Mouse (Mus musculus): Measurements from ENCODE around the gene Lpcat1. TPM values are rescaled to one million over a fixed set of nuclear protein-coding genes. Genes with fewer than 3 reads are reported as not detected.

Gene Lpcat1
- polyA plus RNA-seq, 1 experiment from 2014 or later, result 15.9 TPM

Other genes with a start within 250 kb of the Lpcat1 start
- 40.3 and 44.3 TPM in 2 replicates for gene Irx4, start 206.7 kb upstream of the Lpcat1 start, polyA plus RNA-seq (2015; fragmentation: Nextera tagmentation; extraction: Ambion mirVana)
- 117 and 140 TPM in 2 replicates for gene Mrpl36, start 138.7 kb upstream of the Lpcat1 start, polyA plus RNA-seq (2015; fragmentation: Nextera tagmentation; extraction: Ambion mirVana)
- 637 and 761 TPM in 2 replicates for gene Ndufs6, start 138.7 kb upstream of the Lpcat1 start, polyA plus RNA-seq (2015; fragmentation: Nextera tagmentation; extraction: Ambion mirVana)
- 0.05 and 0.14 TPM in 2 replicates for gene Slc6a3, start 69.5 kb downstream of the Lpcat1 start, polyA plus RNA-seq (2015; fragmentation: Nextera tagmentation; extraction: Ambion mirVana)
- gene Clptm1l, start 136.8 kb downstream of the Lpcat1 start, polyA plus RNA-seq (2015; fragmentation: Nextera tagmentation; extraction: Ambion mirVana), result 83.4 and 112 TPM in 2 replicates
- gene Tert, start 159.7 kb downstream of the Lpcat1 start, polyA plus RNA-seq (2015; fragmentation: Nextera tagmentation; extraction: Ambion mirVana), result 1.4 and 2.9 TPM in 2 replicates
- not detected in 2 replicates for gene Slc6a18, start 210.8 kb downstream of the Lpcat1 start, polyA plus RNA-seq (2015; fragmentation: Nextera tagmentation; extraction: Ambion mirVana)
- not detected in 2 replicates for gene Slc6a19, start 237.7 kb downstream of the Lpcat1 start, polyA plus RNA-seq (2015; fragmentation: Nextera tagmentation; extraction: Ambion mirVana)